Mouse (Mus musculus) C2C12 (cell line): ENCODE data around the gene Sco2. TPM values are rescaled to one million over a fixed set of nuclear protein-coding genes. Genes with fewer than 3 reads are reported as not detected.

Experiments used
- H3K27me3 ChIP-seq: one replicate; pipeline ENCODE4 v1.6.1; 2011; ENCODE audit not compliant: control insufficient read depth, insufficient read depth, insufficient read length
- H3K36me3 ChIP-seq: one replicate; pipeline ENCODE4 v1.6.1; 2011; ENCODE audit not compliant: control insufficient read depth, insufficient read depth
- H3K4me3 ChIP-seq: one replicate; pipeline ENCODE4 v1.5.1; 2011; ENCODE audit warnings: mild to moderate bottlenecking, control low read depth; ENCODE audit not compliant: poor library complexity, insufficient read depth, severe bottlenecking
- H3K79me2 ChIP-seq: one replicate; pipeline ENCODE4 v1.6.1; 2011; ENCODE audit not compliant: control insufficient read depth, insufficient read depth
- H3K79me3 ChIP-seq: one replicate; pipeline ENCODE4 v1.6.1; 2011; ENCODE audit warnings: low read depth, control low read depth
- H3ac ChIP-seq: one replicate; pipeline ENCODE3; 2011; ENCODE audit warnings: low read depth; ENCODE audit not compliant: control insufficient read depth, insufficient read length
- CEBPB ChIP-seq: IDR thresholded peaks from one replicate; pipeline ENCODE4 v1.6.1; 2011; ENCODE audit warnings: low read depth, mild to moderate bottlenecking, control low read depth, moderate library complexity
- CTCF ChIP-seq: IDR thresholded peaks from one replicate; pipeline ENCODE4 v1.5.1; 2011; ENCODE audit not compliant: control insufficient read depth, insufficient read depth, insufficient read length
- FOSL1 ChIP-seq: IDR thresholded peaks from one replicate; pipeline ENCODE4 v1.8.0; 2011; ENCODE audit warnings: mild to moderate bottlenecking, low read length; ENCODE audit not compliant: poor library complexity, insufficient read depth, severe bottlenecking
- MAX ChIP-seq: IDR thresholded peaks from one replicate; pipeline ENCODE4 v1.6.1; 2011; ENCODE audit warnings: mild to moderate bottlenecking, control low read depth
- MYOD1 ChIP-seq: IDR thresholded peaks from one replicate; pipeline ENCODE4 v1.6.1; 2011; ENCODE audit warnings: low read depth; ENCODE audit not compliant: control insufficient read depth, insufficient read length
- MYOG ChIP-seq: IDR thresholded peaks from one replicate; pipeline ENCODE4 v1.6.1; 2011; ENCODE audit not compliant: control insufficient read depth, insufficient read length; ENCODE audit errors: extremely low read depth
- USF1 ChIP-seq: IDR thresholded peaks from one replicate; pipeline ENCODE4 v1.6.1; 2011; ENCODE audit warnings: low read depth, mild to moderate bottlenecking, control low read depth, moderate library complexity
- polyA plus RNA-seq: library from polyadenylated mRNA; unstranded; fragments of >200 nt; fragmentation: generic; extraction: Trizol; gene quantifications from one replicate; pipeline ENCODE4 v1.2.1, GENCODE M21; 2012; ENCODE audit warnings: missing spikeins

Gene Sco2
- polyA plus RNA-seq, 1 experiment, result 47.6 TPM

GRCm38 (mm10) chr15:89376957-89377356 is 3.3 kb upstream of the Sco2 start, which contains the start of gene Tymp:
Tymp (minus strand) TSS chr15:89377039.
- peaks cover 33% of the 10 kb centered on the region for H3K27me3 ChIP-seq
- peaks cover 14% of the 10 kb centered on the region for H3K79me2 ChIP-seq
- H3K4me3 ChIP-seq, result no peak within 1 kb of the TSS

DNA sequence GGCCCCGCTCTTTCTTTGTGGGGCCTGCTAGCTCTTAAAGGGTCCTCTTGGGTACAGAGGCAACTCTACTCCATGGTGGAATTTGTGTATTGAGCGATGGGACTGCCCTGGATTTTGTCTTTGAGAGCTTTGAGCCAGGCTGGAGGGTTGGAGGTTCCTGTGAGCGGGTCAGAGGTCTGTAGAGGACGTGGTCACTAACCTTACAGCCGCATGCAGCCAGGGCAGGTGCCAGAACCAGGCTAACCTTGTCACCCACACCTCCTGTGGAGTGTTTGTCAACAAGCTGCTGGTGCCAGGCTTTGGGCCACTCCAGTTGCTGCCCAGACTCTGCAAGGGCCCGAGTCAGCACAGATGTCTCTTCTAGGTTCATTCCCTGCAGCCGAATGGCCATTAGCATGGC is 2.4 kb upstream of the Sco2 start:
- TF ChIP-seq FOSL1 (no peak), CEBPB (no peak)
- Histone ChIP-seq H3K79me2 (peaks cover 23% of the 10 kb centered on the region), H3K79me3 (peaks cover 10% of the 10 kb centered on the region), H3K36me3 (peaks cover 18% of the 10 kb centered on the region), H3K4me3 (no peak overlapping the region), H3K27me3 (peaks cover 33% of the 10 kb centered on the region), H3ac (no peak overlapping the region)

More at GRCm38 (mm10) chr15:89376957-89377356, 3.3 kb upstream of the Sco2 start, which contains the start of gene Tymp:
- TF ChIP-seq CTCF (no peak), CEBPB (no peak), MYOD1 (no peak), USF1 (no peak), MAX (no peak), FOSL1 (no peak), MYOG (no peak)
- no peak within 1 kb of the TSS for H3ac ChIP-seq
- H3K79me3 ChIP-seq, result peaks cover 8% of the 10 kb centered on the region
- peaks cover 9% of the 10 kb centered on the region for H3K36me3 ChIP-seq

GRCm38 (mm10) chr15:89374801-89375534 is 1.3 kb upstream of the Sco2 start:
- Histone ChIP-seq H3K79me3 (peaks cover 13% of the 10 kb centered on the region), H3ac (no peak overlapping the region), H3K27me3 (peaks cover 33% of the 10 kb centered on the region), H3K36me3 (peaks cover 29% of the 10 kb centered on the region), H3K79me2 (peaks cover 30% of the 10 kb centered on the region), H3K4me3 (no peak overlapping the region)
- TF ChIP-seq USF1 (no peak), MYOG (no peak), MYOD1 (no peak), MAX (no peak)

- Histone ChIP-seq H3K79me3 (peaks cover 13% of the 10 kb centered on the region), H3ac (peak overlapping the region; percentile 58), H3K27me3 (peaks cover 29% of the 10 kb centered on the region), H3K4me3 (peak overlapping the region; percentile 87), H3K36me3 (peaks cover 35% of the 10 kb centered on the region), H3K79me2 (peaks cover 30% of the 10 kb centered on the region)
- no peak for TF ChIP-seq MYOG
- no peak for TF ChIP-seq MAX
- no peak for TF ChIP-seq USF1
- no peak for TF ChIP-seq FOSL1
These were observed 694 bp upstream of the Sco2 start for GRCm38 (mm10) chr15:89374340-89374739.

DNA sequence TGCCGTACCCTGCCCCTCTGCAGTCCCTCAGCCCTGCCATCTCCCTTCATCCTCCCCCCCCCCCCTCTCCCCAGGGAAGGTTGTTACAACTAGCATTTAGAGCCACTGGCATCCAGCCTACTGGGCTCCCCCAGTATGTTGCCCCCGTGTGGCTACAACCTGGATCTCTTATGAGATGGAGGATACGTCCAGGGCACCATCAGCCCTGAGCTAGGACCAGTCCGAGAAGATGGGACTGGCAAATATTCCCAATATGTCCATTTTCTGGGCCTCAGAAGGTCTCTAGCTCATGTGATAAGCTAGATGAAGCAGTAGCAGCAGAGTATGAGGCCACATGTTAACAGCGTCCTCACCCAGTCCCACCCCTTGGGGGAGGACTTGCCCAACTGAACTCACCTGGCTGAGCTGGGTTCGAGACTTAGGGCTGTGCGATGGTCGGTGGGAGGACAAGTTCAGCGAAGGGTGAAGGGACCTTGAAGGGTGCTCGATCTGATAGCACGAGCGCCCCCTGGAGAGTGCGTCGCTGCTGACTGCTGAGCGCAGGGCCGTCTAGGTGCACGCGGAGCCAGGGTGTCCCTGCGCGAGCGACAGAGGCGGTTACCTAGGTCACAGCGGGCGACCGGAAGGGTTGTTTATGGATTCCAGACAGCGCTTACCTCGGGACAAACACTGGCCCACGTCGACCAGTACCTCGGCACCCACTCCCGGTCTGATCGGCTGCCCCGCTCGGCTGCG is 452 bp downstream of the Sco2 start:
- Histone ChIP-seq H3K79me3 (peaks cover 13% of the 10 kb centered on the region), H3K4me3 (peak overlapping the region; percentile 87), H3K79me2 (peaks cover 30% of the 10 kb centered on the region), H3ac (peak overlapping the region; percentile 74), H3K36me3 (peaks cover 47% of the 10 kb centered on the region), H3K27me3 (peaks cover 18% of the 10 kb centered on the region)
- peak; percentile 95 for TF ChIP-seq CTCF
- TF ChIP-seq MYOD1, result no peak
- TF ChIP-seq CEBPB, result no peak
- TF ChIP-seq FOSL1, result no peak
- no peak for TF ChIP-seq USF1

DNA sequence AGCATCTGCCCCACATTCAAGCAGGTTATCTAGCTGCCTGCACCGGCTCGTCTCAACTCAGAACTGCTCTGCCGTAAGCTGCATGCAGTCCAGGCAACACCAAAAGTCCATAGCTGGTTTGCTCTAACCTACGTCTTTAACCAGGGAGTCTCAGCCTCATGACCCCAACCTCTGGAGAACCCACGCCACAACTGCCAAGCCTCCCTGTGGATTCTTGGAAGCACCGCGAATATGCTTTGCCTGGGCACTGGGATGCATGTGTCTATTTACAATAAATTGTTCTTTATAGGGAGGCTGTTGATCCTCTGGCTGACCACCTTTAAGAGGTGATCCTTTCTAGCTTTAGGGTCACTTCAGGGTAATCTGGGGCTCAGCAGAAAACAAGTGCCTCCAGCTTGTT is 1.1 kb downstream of the Sco2 start:
- Histone ChIP-seq H3K79me2 (peaks cover 30% of the 10 kb centered on the region), H3ac (peak overlapping the region; percentile 74), H3K4me3 (peak overlapping the region; percentile 87), H3K79me3 (peaks cover 13% of the 10 kb centered on the region), H3K36me3 (peaks cover 53% of the 10 kb centered on the region), H3K27me3 (peaks cover 11% of the 10 kb centered on the region)
- TF ChIP-seq CEBPB (no peak), MYOD1 (no peak), MAX (no peak), MYOG (no peak), USF1 (no peak), CTCF (no peak), FOSL1 (no peak)
